Mouse (Mus musculus): ENCODE data around the gene Pacrg. TPM values are rescaled to one million over a fixed set of nuclear protein-coding genes. Genes with fewer than 3 reads are reported as not detected.

The Pacrg gene
- total and polyA plus RNA-seq, 2 experiments = not detected

DNA sequence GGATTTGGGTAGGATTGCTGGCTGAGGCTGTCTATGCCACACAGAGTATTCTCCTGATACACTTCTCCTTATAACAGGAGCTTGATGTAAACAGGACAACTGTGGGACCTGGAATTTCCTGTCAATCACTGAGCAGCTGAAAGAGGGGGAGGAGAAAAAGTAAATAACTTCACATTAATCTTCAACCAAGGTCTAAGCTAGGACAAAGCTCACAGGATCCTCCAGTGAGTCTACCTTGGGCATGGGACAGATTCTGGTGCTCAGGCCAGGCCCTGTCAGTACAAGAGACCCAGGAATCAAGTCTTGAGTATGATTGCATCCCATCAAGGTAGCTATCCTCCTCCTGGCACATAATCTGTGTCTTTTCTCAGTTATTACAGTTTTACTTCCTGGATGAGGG, 102.1 kb downstream of the Pacrg start:
- Histone ChIP-seq H3K27me3 (ENCODE audit: control insufficient read depth, insufficient read depth, low read length) (no peaks in the 10 kb centered on the region), H3K4me3 (ENCODE audit: insufficient read depth, low read depth, low read length) (no peak overlapping the region), H3K36me3 (ENCODE audit: control insufficient read depth, insufficient read depth, low read length) (no peaks in the 10 kb centered on the region), H3K4me1 (ENCODE audit: control insufficient read depth, insufficient read depth, low read length) (peaks cover 4% of the 10 kb centered on the region), H3K79me2 (ENCODE audit: control insufficient read depth, insufficient read depth, low read length) (no peaks in the 10 kb centered on the region), H3K27ac (replicated peaks; ENCODE audit: insufficient read depth, low read depth, low read length) (no peak overlapping the region), H3K9ac (ENCODE audit: low read depth, low read length) (no peak overlapping the region)
- no peak for TF ChIP-seq POLR2A (IDR thresholded peaks at IDR 0.05; ENCODE audit: extremely low read depth, insufficient read depth, low read length)
- TF ChIP-seq CTCF (IDR thresholded peaks at IDR 0.05; ENCODE audit: low read depth, low read length) = no peak
- DNase-seq (ENCODE audit: extremely low read depth, low read depth, low spot score) = peak; percentile 76

DNA sequence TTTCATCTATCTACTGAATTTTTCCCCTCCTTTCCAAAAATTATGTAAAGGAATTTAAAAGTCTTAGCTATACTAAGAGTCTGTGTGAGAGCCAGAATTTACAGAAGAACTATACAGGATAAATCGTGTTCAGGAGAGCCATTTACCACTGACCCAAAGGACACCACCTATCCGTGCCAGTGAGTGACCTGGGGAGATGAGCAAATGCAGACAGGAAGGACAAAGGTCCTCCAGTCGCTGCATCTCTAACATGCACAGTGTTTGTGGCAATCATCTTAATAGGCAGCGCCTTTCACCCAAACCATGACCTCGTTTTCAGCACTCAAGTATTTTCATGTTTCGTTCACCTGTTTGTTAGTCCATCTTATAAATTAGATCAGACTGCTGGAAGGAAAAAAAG, 105.4 kb downstream of the Pacrg start:
- Histone ChIP-seq H3K4me1 (ENCODE audit: control insufficient read depth, insufficient read depth, low read length) (peaks cover 4% of the 10 kb centered on the region), H3K27me3 (ENCODE audit: control insufficient read depth, insufficient read depth, low read length) (no peaks in the 10 kb centered on the region), H3K36me3 (ENCODE audit: control insufficient read depth, insufficient read depth, low read length) (no peaks in the 10 kb centered on the region), H3K4me3 (ENCODE audit: insufficient read depth, low read depth, low read length) (no peak overlapping the region), H3K9ac (ENCODE audit: low read depth, low read length) (no peak overlapping the region), H3K27ac (replicated peaks; ENCODE audit: insufficient read depth, low read depth, low read length) (no peak overlapping the region), H3K79me2 (ENCODE audit: control insufficient read depth, insufficient read depth, low read length) (no peaks in the 10 kb centered on the region)
- 24% methylated on average over 6 of the region's 6 CpGs for WGBS
- peak; percentile 81 for DNase-seq (ENCODE audit: extremely low read depth, low read depth, low spot score)
- no peak for TF ChIP-seq POLR2A (IDR thresholded peaks at IDR 0.05; ENCODE audit: extremely low read depth, insufficient read depth, low read length)
- TF ChIP-seq CTCF (IDR thresholded peaks at IDR 0.05; ENCODE audit: low read depth, low read length) = no peak

DNA sequence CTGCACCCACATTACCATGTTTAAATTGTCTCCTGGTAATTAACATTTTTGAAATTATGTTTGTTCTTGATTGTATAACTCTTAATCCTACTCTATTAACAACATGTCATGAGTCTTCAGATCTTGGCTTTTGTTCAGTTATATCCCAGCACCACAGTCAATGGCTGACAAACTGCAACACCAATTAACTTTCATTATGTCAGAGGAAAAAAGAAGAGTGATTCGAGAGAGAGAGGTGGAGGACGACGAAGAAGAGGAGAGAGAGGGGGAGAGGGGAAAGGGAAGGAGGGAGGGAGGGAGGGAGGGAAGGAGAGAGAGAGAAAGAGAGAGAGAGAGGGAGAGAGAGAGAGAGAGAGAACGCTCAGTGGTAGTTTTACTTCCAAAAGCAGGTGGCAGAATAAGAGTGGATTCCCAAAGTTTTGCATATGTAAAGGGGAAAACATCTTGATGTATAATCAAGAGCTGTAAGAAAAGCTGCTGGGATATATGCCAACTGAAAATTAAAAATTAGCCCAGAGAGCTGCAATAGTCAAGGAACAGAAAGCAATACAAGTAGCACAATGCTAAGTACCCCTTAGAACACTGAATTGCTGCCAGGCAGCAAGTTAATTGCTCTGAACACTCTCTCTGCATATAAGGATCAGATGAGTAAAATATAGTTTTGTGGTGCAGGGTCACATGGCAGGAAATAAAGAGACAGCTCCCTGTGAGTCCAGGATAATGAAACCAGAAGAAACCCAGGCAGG, 107.6 kb downstream of the Pacrg start:
- no peaks in the 10 kb centered on the region for H3K27me3 ChIP-seq (ENCODE audit: control insufficient read depth, insufficient read depth, low read length)
- DNase-seq (ENCODE audit: extremely low read depth, low read depth, low spot score) = no peak
- no peak overlapping the region for H3K9ac ChIP-seq (ENCODE audit: low read depth, low read length)
- H3K79me2 ChIP-seq (ENCODE audit: control insufficient read depth, insufficient read depth, low read length) = no peaks in the 10 kb centered on the region
- no peaks in the 10 kb centered on the region for H3K36me3 ChIP-seq (ENCODE audit: control insufficient read depth, insufficient read depth, low read length)
- no peak overlapping the region for H3K27ac ChIP-seq (replicated peaks; ENCODE audit: insufficient read depth, low read depth, low read length)
- 69% methylated on average over 4 of the region's 4 CpGs for WGBS
- no peaks in the 10 kb centered on the region for H3K4me1 ChIP-seq (ENCODE audit: control insufficient read depth, insufficient read depth, low read length)
- H3K4me3 ChIP-seq (ENCODE audit: insufficient read depth, low read depth, low read length) = no peak overlapping the region
- TF ChIP-seq CTCF (IDR thresholded peaks at IDR 0.05; ENCODE audit: low read depth, low read length) (no peak), POLR2A (IDR thresholded peaks at IDR 0.05; ENCODE audit: extremely low read depth, insufficient read depth, low read length) (no peak)

DNA sequence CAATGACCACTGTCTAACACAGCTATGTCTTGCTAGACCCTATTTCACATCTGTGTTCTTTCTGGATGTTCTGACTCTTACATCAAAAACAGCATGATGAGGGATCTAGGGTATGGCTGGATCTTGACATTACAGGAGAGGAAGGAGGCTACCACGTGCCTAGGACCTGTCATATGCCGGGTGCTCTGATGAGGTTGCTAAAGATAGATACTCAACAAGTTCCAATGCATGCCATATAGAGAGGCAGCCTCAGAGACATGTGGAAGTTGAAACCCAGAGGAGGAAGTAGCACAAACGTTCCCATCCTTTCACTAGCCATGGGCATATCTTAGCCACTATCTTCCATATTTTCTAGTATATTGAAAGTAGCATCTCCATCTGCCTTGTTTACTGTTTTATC, 115.3 kb downstream of the Pacrg start:
- Histone ChIP-seq H3K79me2 (ENCODE audit: control insufficient read depth, insufficient read depth, low read length) (no peaks in the 10 kb centered on the region), H3K4me1 (ENCODE audit: control insufficient read depth, insufficient read depth, low read length) (no peaks in the 10 kb centered on the region), H3K4me3 (ENCODE audit: insufficient read depth, low read depth, low read length) (no peak overlapping the region), H3K27ac (replicated peaks; ENCODE audit: insufficient read depth, low read depth, low read length) (no peak overlapping the region), H3K36me3 (ENCODE audit: control insufficient read depth, insufficient read depth, low read length) (no peaks in the 10 kb centered on the region), H3K9ac (ENCODE audit: low read depth, low read length) (no peak overlapping the region), H3K27me3 (ENCODE audit: control insufficient read depth, insufficient read depth, low read length) (no peaks in the 10 kb centered on the region)
- no peak for TF ChIP-seq POLR2A (IDR thresholded peaks at IDR 0.05; ENCODE audit: extremely low read depth, insufficient read depth, low read length)
- WGBS = 85% methylated on average over 3 of the region's 3 CpGs
- DNase-seq (ENCODE audit: extremely low read depth, low read depth, low spot score) = no peak

DNA sequence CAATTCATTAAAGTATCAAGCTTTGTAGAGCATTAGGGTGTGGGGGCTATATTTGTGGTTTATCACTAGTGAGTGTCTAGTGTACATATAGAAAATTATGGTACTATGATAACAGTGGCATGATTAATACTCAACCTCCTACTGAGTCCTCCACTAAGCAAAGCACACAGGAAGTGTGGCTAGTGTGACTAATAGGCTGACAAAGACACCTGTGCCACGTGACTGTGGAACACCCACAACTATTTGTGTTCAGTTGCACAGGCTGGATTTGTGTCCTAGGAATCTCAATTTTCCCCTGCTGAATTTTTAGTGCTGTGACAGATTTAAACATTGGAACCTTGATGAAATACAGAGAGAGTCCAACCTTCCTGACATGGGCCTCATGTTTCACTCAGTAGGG, 118.5 kb downstream of the Pacrg start:
- Histone ChIP-seq H3K9ac (ENCODE audit: low read depth, low read length) (no peak overlapping the region), H3K4me3 (ENCODE audit: insufficient read depth, low read depth, low read length) (no peak overlapping the region), H3K27ac (replicated peaks; ENCODE audit: insufficient read depth, low read depth, low read length) (no peak overlapping the region), H3K27me3 (ENCODE audit: control insufficient read depth, insufficient read depth, low read length) (peaks cover 2% of the 10 kb centered on the region; the same call in 1 of the 2 replicates), H3K36me3 (ENCODE audit: control insufficient read depth, insufficient read depth, low read length) (no peaks in the 10 kb centered on the region), H3K79me2 (ENCODE audit: control insufficient read depth, insufficient read depth, low read length) (no peaks in the 10 kb centered on the region), H3K4me1 (ENCODE audit: control insufficient read depth, insufficient read depth, low read length) (no peaks in the 10 kb centered on the region)
- WGBS = 73% methylated on average over 1 of the region's 1 CpGs
- no peak for DNase-seq (ENCODE audit: extremely low read depth, low read depth, low spot score)
- TF ChIP-seq POLR2A (IDR thresholded peaks at IDR 0.05; ENCODE audit: extremely low read depth, insufficient read depth, low read length) (no peak), CTCF (IDR thresholded peaks at IDR 0.05; ENCODE audit: low read depth, low read length) (no peak)

DNA sequence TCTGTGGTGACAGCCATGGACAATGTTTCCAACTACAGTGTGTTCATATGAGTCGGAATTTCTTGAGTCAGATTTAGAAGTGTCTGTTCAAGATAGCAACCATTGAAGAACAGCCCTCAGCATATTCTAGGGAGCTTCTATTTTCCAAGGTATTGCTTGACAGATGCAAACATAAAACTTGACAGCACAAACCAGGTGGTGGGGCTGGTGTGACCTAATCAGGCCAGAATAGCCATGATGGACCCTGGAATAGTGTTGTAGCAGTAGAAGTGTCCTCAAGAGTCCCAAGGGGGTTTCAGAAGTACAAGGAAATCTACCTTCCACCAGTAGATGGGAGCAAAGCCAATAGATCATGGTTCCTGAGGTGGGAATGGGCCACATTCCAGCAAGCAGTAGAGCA, 123.0 kb downstream of the Pacrg start:
- no peak for DNase-seq (ENCODE audit: extremely low read depth, low read depth, low spot score)
- no peak overlapping the region for H3K27ac ChIP-seq (replicated peaks; ENCODE audit: insufficient read depth, low read depth, low read length)
- TF ChIP-seq CTCF (IDR thresholded peaks at IDR 0.05; ENCODE audit: low read depth, low read length) (no peak), POLR2A (IDR thresholded peaks at IDR 0.05; ENCODE audit: extremely low read depth, insufficient read depth, low read length) (no peak)
- 85% methylated on average over 1 of the region's 1 CpGs for WGBS
- H3K9ac ChIP-seq (ENCODE audit: low read depth, low read length) = no peak overlapping the region
- no peaks in the 10 kb centered on the region for H3K4me1 ChIP-seq (ENCODE audit: control insufficient read depth, insufficient read depth, low read length)
- no peaks in the 10 kb centered on the region for H3K36me3 ChIP-seq (ENCODE audit: control insufficient read depth, insufficient read depth, low read length)
- peaks cover 2% of the 10 kb centered on the region; the same call in 1 of the 2 replicates for H3K27me3 ChIP-seq (ENCODE audit: control insufficient read depth, insufficient read depth, low read length)
- H3K79me2 ChIP-seq (ENCODE audit: control insufficient read depth, insufficient read depth, low read length) = no peaks in the 10 kb centered on the region
- H3K4me3 ChIP-seq (ENCODE audit: insufficient read depth, low read depth, low read length) = no peak overlapping the region

Measured in liver, adult 2 months (tissue).